Mouse (Mus musculus): ENCODE data around the gene Olfr1423. TPM values are rescaled to one million over a fixed set of nuclear protein-coding genes. Genes with fewer than 3 reads are reported as not detected.

The Olfr1423 gene
- polyA plus RNA-seq, 1 experiment from 2014 or later, result not detected

DNA sequence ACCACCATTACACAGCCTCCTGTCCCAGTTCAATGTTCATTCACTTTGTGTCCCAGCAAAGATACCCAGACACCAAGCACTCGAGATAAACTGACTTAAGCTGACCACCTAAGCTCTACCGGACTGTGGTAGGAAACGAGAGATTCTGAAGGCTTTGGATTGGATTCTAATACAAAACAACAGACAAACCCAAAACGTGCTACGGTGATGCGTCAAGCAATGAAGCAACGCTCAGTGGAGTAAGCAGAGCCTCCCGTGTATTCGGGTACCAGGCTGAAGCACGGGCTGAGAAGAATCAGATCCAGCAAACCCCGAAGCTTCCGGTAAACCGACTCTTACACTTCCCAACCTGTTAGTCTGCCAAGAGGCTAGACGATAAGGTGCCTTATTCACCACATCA lies 38.3 kb downstream of the Olfr1423 start:
- H3K27me3 ChIP-seq (replicated peaks; ENCODE audit: control insufficient read depth, insufficient read depth, low read length), result no peaks in the 10 kb centered on the region
- peaks cover 8% of the 10 kb centered on the region; the same call in 1 of the 2 replicates for H3K4me1 ChIP-seq (ENCODE audit: control insufficient read depth, insufficient read depth, low read length)
- no peak for DNase-seq (ENCODE audit: low spot score)
- no peaks in the 10 kb centered on the region for H3K9me3 ChIP-seq (replicated peaks; ENCODE audit: control insufficient read depth, low read length)
- no peak for ATAC-seq
- 48% methylated on average over 14 of the region's 14 CpGs for WGBS
- peak overlapping the region; percentile 13; the same call in 1 of the 2 replicates for H3K4me3 ChIP-seq (ENCODE audit: low read depth, low read length)
- H3K36me3 ChIP-seq (ENCODE audit: control insufficient read depth, insufficient read depth, low read length), result no peaks in the 10 kb centered on the region
- H3K4me2 ChIP-seq (ENCODE audit: low read length), result peak overlapping the region; percentile 28
- no peak overlapping the region for H3K27ac ChIP-seq (ENCODE audit: low read depth, low read length)
- H3K9ac ChIP-seq (ENCODE audit: low read length), result no peak overlapping the region

DNA sequence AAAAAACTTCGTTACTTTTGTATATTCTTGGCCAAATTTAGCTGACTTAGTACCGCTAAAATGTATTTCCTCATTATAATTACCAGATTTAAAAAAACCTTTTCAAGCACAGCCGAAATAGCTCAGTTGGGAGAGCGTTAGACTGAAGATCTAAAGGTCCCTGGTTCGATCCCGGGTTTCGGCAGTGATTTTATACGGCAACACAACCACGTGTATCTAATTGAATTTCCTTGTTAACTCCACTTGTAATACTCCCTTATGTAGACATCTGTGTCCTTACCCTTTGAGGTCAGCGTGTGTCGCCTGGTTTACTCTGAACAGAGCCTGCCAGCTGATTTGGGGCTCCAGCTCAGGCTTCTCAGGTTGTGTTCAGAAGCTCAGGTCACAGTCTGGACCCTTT lies 39.0 kb downstream of the Olfr1423 start:
- H3K27ac ChIP-seq (ENCODE audit: low read depth, low read length), result no peak overlapping the region
- H3K27me3 ChIP-seq (replicated peaks; ENCODE audit: control insufficient read depth, insufficient read depth, low read length), result no peaks in the 10 kb centered on the region
- peak overlapping the region; percentile 28 for H3K4me2 ChIP-seq (ENCODE audit: low read length)
- H3K9me3 ChIP-seq (replicated peaks; ENCODE audit: control insufficient read depth, low read length), result no peaks in the 10 kb centered on the region
- ATAC-seq, result peak; percentile 30
- H3K4me3 ChIP-seq (ENCODE audit: low read depth, low read length), result peak overlapping the region; percentile 13; the same call in 1 of the 2 replicates
- peak; percentile 77 for DNase-seq (ENCODE audit: low spot score)
- H3K4me1 ChIP-seq (ENCODE audit: control insufficient read depth, insufficient read depth, low read length), result peaks cover 8% of the 10 kb centered on the region; the same call in 1 of the 2 replicates
- WGBS, result 2% methylated on average over 11 of the region's 11 CpGs
- no peaks in the 10 kb centered on the region for H3K36me3 ChIP-seq (ENCODE audit: control insufficient read depth, insufficient read depth, low read length)
- H3K9ac ChIP-seq (ENCODE audit: low read length), result no peak overlapping the region

DNA sequence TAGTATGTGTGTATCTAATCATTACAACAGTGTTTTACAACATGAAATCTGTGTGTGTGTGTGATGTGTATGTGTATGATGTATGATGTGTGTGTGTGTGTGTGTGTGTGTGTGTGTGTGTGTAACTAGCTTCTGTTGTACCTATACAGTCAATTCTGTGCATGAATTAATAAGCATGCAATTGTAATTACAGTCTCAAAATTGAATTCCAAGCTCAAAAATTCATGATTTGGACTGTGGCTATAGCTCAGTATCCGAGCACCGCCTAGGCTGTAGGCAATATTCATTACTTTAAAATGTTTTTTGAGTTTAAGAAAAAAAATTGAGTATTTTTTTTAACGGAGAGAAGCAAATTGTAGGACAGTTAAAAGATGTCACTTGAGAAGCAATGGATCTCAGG lies 39.4 kb downstream of the Olfr1423 start:
- H3K27me3 ChIP-seq (replicated peaks; ENCODE audit: control insufficient read depth, insufficient read depth, low read length), result no peaks in the 10 kb centered on the region
- no peak overlapping the region for H3K9ac ChIP-seq (ENCODE audit: low read length)
- ATAC-seq (no peak), DNase-seq (ENCODE audit: low spot score) (no peak)
- no peak overlapping the region for H3K4me2 ChIP-seq (ENCODE audit: low read length)
- no peaks in the 10 kb centered on the region for H3K9me3 ChIP-seq (replicated peaks; ENCODE audit: control insufficient read depth, low read length)
- H3K4me1 ChIP-seq (ENCODE audit: control insufficient read depth, insufficient read depth, low read length), result peaks cover 8% of the 10 kb centered on the region; the same call in 1 of the 2 replicates
- WGBS, result 23% methylated on average over 3 of the region's 3 CpGs
- H3K36me3 ChIP-seq (ENCODE audit: control insufficient read depth, insufficient read depth, low read length), result no peaks in the 10 kb centered on the region
- no peak overlapping the region for H3K27ac ChIP-seq (ENCODE audit: low read depth, low read length)
- no peak overlapping the region for H3K4me3 ChIP-seq (ENCODE audit: low read depth, low read length)

DNA sequence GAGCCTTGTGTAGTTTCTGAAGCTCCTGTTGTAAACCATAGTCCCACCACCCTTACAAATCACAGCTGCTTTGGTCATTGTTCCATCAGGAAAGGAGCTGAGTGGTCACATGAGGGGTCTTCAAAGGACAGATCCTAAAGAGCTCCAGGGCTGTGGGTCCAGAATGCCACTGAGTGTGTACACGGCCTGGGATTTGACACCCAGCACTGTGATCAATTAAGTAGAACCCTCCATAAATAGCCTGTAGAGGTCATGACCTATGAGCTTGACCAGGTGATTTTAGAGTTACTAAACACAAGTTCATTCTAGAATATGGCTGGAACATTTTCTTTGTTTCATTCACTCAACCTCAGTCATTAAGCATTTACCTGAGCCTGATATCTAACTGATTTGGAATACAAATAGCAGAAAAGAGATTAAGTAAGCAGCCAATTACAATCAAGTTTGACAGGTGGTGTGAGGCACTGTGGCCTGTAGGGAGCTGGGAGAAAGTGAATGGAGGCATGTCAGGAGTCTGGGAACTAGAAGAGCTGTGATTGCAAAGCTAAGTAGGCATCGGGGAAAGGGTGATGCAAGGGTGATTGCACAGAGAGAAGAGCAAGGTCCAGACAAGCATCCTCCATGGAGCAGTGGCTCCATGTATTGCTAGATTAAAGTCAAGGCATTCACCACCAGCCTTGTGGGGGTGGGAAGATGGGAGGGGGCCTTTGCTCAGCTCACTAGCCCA lies 45.2 kb downstream of the Olfr1423 start:
- WGBS, result 75% methylated on average over 2 of the region's 2 CpGs

DNA sequence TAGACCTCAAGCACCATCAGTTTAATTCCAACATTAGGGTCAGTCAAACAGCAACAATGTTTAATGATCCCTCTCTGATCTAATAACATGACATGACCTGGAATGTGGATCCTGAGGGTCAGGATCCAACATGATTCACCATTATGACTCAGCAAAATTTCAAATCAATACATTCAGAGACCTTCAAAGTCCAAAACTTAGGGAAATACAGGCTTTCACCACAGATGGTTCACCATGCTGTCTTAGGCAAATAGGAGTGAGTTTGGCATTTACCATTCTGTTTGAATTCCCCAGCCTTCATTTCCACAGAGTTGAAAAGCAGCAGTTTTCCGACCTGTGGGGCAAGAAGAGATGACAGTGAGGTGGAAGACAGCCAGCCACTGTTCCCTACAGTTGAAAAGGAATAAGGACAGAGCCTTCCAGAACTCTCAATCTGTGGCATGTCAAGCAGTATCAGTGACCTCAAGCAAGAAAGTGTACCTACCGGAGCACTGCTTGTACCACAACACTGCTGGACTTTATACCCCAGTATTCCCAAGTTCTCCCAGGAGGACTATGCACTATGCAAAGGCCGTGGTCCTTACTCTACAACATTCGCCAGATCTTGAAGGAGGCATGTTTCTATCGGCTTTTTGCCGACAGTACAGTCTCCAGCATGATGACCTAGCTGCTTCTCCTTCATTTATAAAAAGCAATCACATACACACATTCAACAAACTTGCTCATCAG lies 46.2 kb downstream of the Olfr1423 start:
- Histone ChIP-seq H3K4me3 (ENCODE audit: low read depth, low read length) (no peak overlapping the region), H3K27me3 (replicated peaks; ENCODE audit: control insufficient read depth, insufficient read depth, low read length) (no peaks in the 10 kb centered on the region), H3K36me3 (ENCODE audit: control insufficient read depth, insufficient read depth, low read length) (peaks cover 54% of the 10 kb centered on the region), H3K9me3 (replicated peaks; ENCODE audit: control insufficient read depth, low read length) (no peaks in the 10 kb centered on the region), H3K9ac (ENCODE audit: low read length) (no peak overlapping the region), H3K27ac (ENCODE audit: low read depth, low read length) (no peak overlapping the region), H3K4me1 (ENCODE audit: control insufficient read depth, insufficient read depth, low read length) (no peaks in the 10 kb centered on the region), H3K4me2 (ENCODE audit: low read length) (no peak overlapping the region)
- ATAC-seq, result no peak
- DNase-seq (ENCODE audit: low spot score), result no peak
- 92% methylated on average over 6 of the region's 6 CpGs for WGBS

More for the DNA sequence above, 45.2 kb downstream of the Olfr1423 start:
- Histone ChIP-seq H3K36me3 (ENCODE audit: control insufficient read depth, insufficient read depth, low read length) (peaks cover 44% of the 10 kb centered on the region), H3K4me1 (ENCODE audit: control insufficient read depth, insufficient read depth, low read length) (no peaks in the 10 kb centered on the region), H3K27ac (ENCODE audit: low read depth, low read length) (no peak overlapping the region), H3K9ac (ENCODE audit: low read length) (no peak overlapping the region), H3K4me3 (ENCODE audit: low read depth, low read length) (no peak overlapping the region), H3K27me3 (replicated peaks; ENCODE audit: control insufficient read depth, insufficient read depth, low read length) (no peaks in the 10 kb centered on the region), H3K9me3 (replicated peaks; ENCODE audit: control insufficient read depth, low read length) (no peaks in the 10 kb centered on the region), H3K4me2 (ENCODE audit: low read length) (no peak overlapping the region)
- DNase-seq (ENCODE audit: low spot score) (no peak), ATAC-seq (no peak)

DNA sequence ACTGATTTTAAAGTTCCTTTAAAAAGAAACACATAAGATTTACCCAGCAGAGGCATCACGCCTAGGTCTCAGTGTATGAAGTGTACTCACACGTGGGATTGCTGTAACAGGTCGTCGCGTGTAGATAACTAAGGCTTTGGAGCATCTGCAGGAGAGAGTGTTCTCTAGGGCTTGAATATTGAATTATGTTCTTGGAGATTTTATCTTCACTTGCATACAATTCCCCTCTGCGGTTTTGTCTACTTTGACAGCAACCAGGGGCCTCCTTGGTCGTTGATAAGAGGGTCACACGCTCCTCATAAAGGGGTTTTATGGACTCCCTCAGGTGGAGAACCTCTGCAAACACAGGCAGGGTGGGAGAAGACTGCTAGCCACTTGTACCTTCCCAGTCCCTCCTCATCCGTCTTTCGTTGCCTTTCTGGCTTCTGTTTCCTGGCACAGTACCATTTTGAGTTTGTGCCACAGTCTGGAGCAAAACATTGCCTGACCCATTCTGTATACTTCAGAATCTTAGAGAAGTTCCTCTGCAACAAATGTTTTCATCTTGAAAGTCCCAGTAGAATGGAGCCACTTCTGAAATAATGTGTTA lies 48.6 kb downstream of the Olfr1423 start:
- no peaks in the 10 kb centered on the region for H3K4me1 ChIP-seq (ENCODE audit: control insufficient read depth, insufficient read depth, low read length)
- no peak overlapping the region for H3K9ac ChIP-seq (ENCODE audit: low read length)
- H3K9me3 ChIP-seq (replicated peaks; ENCODE audit: control insufficient read depth, low read length), result no peaks in the 10 kb centered on the region
- ATAC-seq (no peak), DNase-seq (ENCODE audit: low spot score) (no peak)
- H3K4me3 ChIP-seq (ENCODE audit: low read depth, low read length), result no peak overlapping the region
- no peak overlapping the region for H3K4me2 ChIP-seq (ENCODE audit: low read length)
- no peaks in the 10 kb centered on the region for H3K27me3 ChIP-seq (replicated peaks; ENCODE audit: control insufficient read depth, insufficient read depth, low read length)
- peaks cover 75% of the 10 kb centered on the region for H3K36me3 ChIP-seq (ENCODE audit: control insufficient read depth, insufficient read depth, low read length)
- H3K27ac ChIP-seq (ENCODE audit: low read depth, low read length), result no peak overlapping the region
- 93% methylated on average over 10 of the region's 10 CpGs for whole genome bisulfite sequencing

DNA sequence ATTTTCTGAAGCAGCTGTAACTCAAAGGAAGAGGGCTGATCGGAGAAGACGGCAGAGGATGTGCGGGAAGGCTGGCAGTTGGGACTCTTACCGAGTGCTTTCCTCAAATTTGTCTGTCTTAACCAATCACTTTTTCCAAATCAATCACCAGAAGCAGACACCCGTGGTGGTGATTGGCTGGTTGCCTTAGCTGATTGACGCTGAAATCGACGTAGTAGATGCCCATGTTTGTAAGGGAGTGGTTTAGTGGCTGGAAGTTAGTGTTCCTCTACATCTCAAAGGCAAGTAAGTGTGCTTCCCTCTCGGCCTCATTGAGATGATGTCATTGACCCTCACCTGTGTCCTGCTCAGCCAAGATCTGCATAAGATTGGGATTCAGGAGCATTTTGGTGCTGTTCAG lies 49.1 kb downstream of the Olfr1423 start:
- H3K4me1 ChIP-seq (ENCODE audit: control insufficient read depth, insufficient read depth, low read length), result no peaks in the 10 kb centered on the region
- H3K36me3 ChIP-seq (ENCODE audit: control insufficient read depth, insufficient read depth, low read length), result peaks cover 80% of the 10 kb centered on the region
- H3K9me3 ChIP-seq (replicated peaks; ENCODE audit: control insufficient read depth, low read length), result no peaks in the 10 kb centered on the region
- H3K4me3 ChIP-seq (ENCODE audit: low read depth, low read length), result no peak overlapping the region
- DNase-seq (ENCODE audit: low spot score) (no peak), ATAC-seq (no peak)
- no peak overlapping the region for H3K9ac ChIP-seq (ENCODE audit: low read length)
- H3K27ac ChIP-seq (ENCODE audit: low read depth, low read length), result no peak overlapping the region
- no peak overlapping the region for H3K4me2 ChIP-seq (ENCODE audit: low read length)
- no peaks in the 10 kb centered on the region for H3K27me3 ChIP-seq (replicated peaks; ENCODE audit: control insufficient read depth, insufficient read depth, low read length)
- 92% methylated on average over 9 of the region's 9 CpGs for WGBS

DNA sequence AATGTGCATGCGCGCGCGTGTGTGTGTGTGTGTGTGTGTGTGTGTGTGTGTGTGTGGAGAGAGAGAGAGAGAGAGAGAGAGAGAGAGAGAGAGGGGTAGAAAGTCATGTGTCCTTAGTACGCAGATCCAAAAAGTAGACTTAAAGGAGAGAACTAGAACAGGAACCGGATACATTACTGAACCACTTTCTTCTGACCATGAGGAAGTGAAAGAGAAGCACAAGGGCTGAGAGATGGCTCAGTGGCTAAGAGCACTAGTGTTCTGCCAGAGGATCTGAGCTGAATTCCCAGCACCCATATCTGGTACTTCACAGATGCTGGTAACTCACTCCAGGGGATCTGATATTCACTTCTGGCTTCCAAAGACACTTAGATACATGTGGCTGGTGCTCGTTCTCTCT lies 51.8 kb downstream of the Olfr1423 start:
- DNase-seq (ENCODE audit: low spot score), result no peak
- H3K36me3 ChIP-seq (ENCODE audit: control insufficient read depth, insufficient read depth, low read length), result peaks cover 89% of the 10 kb centered on the region
- H3K27me3 ChIP-seq (replicated peaks; ENCODE audit: control insufficient read depth, insufficient read depth, low read length), result no peaks in the 10 kb centered on the region
- 95% methylated on average over 7 of the region's 7 CpGs for WGBS
- H3K27ac ChIP-seq (ENCODE audit: low read depth, low read length), result no peak overlapping the region
- no peaks in the 10 kb centered on the region for H3K4me1 ChIP-seq (ENCODE audit: control insufficient read depth, insufficient read depth, low read length)
- H3K9me3 ChIP-seq (replicated peaks; ENCODE audit: control insufficient read depth, low read length), result no peaks in the 10 kb centered on the region
- no peak overlapping the region for H3K9ac ChIP-seq (ENCODE audit: low read length)
- H3K4me2 ChIP-seq (ENCODE audit: low read length), result no peak overlapping the region
- ATAC-seq, result no peak
- no peak overlapping the region for H3K4me3 ChIP-seq (ENCODE audit: low read depth, low read length)

DNA sequence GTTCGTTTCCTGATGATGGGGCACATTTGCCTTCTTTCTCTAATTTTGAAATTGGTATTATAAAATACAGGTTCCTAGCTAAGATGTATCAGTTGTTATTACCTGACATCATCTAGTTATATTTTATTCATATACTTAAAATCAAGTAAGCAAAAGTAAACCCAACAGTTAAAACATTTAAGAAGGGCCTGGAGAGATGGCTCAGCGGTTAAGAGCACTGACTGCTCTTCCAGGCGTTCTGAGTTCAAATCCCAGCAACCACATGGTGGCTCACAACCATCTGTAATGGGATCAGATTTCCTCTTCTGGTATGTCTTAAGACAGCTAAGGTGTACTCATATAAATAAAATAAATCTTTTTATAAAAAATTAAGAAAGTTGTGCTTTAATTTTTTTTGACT lies 53.3 kb downstream of the Olfr1423 start:
- Histone ChIP-seq H3K27ac (ENCODE audit: low read depth, low read length) (no peak overlapping the region), H3K4me1 (ENCODE audit: control insufficient read depth, insufficient read depth, low read length) (no peaks in the 10 kb centered on the region), H3K4me3 (ENCODE audit: low read depth, low read length) (no peak overlapping the region), H3K9me3 (replicated peaks; ENCODE audit: control insufficient read depth, low read length) (no peaks in the 10 kb centered on the region), H3K9ac (ENCODE audit: low read length) (no peak overlapping the region), H3K4me2 (ENCODE audit: low read length) (no peak overlapping the region), H3K36me3 (ENCODE audit: control insufficient read depth, insufficient read depth, low read length) (peaks cover 91% of the 10 kb centered on the region), H3K27me3 (replicated peaks; ENCODE audit: control insufficient read depth, insufficient read depth, low read length) (no peaks in the 10 kb centered on the region)
- DNase-seq (ENCODE audit: low spot score), result no peak
- no peak for ATAC-seq
- 95% methylated on average over 3 of the region's 3 CpGs for WGBS

All from forebrain, embryonic 14.5 days (tissue).